Mouse (Mus musculus) limb, embryonic 15.5 days (tissue): ENCODE data around the gene Itgal. TPM values are rescaled to one million over a fixed set of nuclear protein-coding genes. Genes with fewer than 3 reads are reported as not detected.
"Not testable (repeated sequence)": the region's sequence is repeated elsewhere in the genome, so short reads cannot be mapped to it uniquely, and the experiment has no call there.

Source experiments
- ATAC-seq: fragments of 200-750 bp; cut with Nextera tagmentation; 2 replicates; pipeline ENCODE4 v1.8.0; 2017; ENCODE audit warnings: low read depth, moderate TSS enrichment; ENCODE audit not compliant: insufficient number of reproducible peaks, low FRiP score, low TSS enrichment
- H3K27ac ChIP-seq: fragments of 300-500 bp; sonication (generic); 2 replicates; pipeline ENCODE4 v1.5.1; 2015; ENCODE audit warnings: moderate library complexity, mild to moderate bottlenecking, inconsistent platforms
- H3K27me3 ChIP-seq: fragments of 300-500 bp; sonication (generic); 2 replicates; pipeline ENCODE4 v1.6.1; 2015; ENCODE audit warnings: inconsistent platforms
- H3K36me3 ChIP-seq: fragments of 300-500 bp; sonication (generic); 2 replicates; pipeline ENCODE4 v1.6.1; 2015; ENCODE audit warnings: inconsistent platforms
- H3K4me1 ChIP-seq: fragments of 300-500 bp; sonication (generic); 2 replicates; pipeline ENCODE4 v1.6.1; 2015; ENCODE audit warnings: inconsistent platforms
- H3K4me2 ChIP-seq: fragments of 300-500 bp; sonication (generic); 2 replicates; pipeline ENCODE4 v1.6.1; 2015; ENCODE audit warnings: mild to moderate bottlenecking, inconsistent platforms
- H3K4me3 ChIP-seq: fragments of 300-500 bp; sonication (generic); 2 replicates; pipeline ENCODE4 v1.5.1; 2015; ENCODE audit warnings: mild to moderate bottlenecking, inconsistent platforms
- H3K9ac ChIP-seq: fragments of 300-500 bp; sonication (generic); 2 replicates; pipeline ENCODE4 v1.6.1; 2015; ENCODE audit warnings: inconsistent platforms
- H3K9me3 ChIP-seq: fragments of 300-500 bp; sonication (generic); 2 replicates; pipeline ENCODE4 v1.6.1; 2016; ENCODE audit warnings: inconsistent platforms
- WGBS: fragments of 180-500 bp; shearing (Covaris S2); methylation state at CpG from one replicate; pipeline ENCODE4 v1.1.7; 2015; 5-methylcytosine and 5-hydroxymethylcytosine counted together
- polyA plus RNA-seq: library from polyadenylated mRNA; unstranded; fragments of >200 nt; fragmentation: Nextera tagmentation; extraction: Ambion mirVana; gene quantifications from 2 replicates; pipeline ENCODE4 v1.2.1, GENCODE M21; 2015

The Itgal gene
- polyA plus RNA-seq, 1 experiment from 2014 or later: 1.2 TPM

DNA sequence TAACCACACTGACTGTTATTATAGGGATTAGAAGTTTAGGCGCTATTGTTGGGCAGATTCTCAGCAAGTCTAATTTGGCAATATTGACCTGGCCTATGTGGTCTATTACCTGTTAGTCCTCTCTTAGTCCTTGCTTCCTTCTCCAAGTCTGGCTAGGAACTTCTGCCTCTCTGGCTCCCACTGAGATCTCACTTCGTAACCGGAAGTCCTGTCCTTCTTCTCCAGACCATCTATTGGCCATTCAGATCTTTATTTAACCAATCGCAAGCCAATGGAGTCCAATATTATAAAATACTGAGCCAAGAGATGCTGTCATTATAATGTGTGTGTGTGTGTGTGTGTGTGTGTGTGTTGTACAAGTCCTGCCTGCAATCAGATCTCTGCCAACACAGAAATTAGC lies 68.1 kb downstream of the Itgal start:
- Histone ChIP-seq H3K27me3 (peaks cover 30% of the 10 kb centered on the region; the same call in 1 of the 2 replicates), H3K36me3 (no peaks in the 10 kb centered on the region), H3K4me2 (peak overlapping the region; percentile 69), H3K9me3 (no peaks in the 10 kb centered on the region), H3K9ac (no peak overlapping the region), H3K27ac (no peak overlapping the region), H3K4me1 (peaks cover 7% of the 10 kb centered on the region), H3K4me3 (peak overlapping the region; percentile 35; the same call in 1 of the 2 replicates)
- WGBS: 57% methylated on average over 4 of the region's 4 CpGs
- no peak for ATAC-seq

DNA sequence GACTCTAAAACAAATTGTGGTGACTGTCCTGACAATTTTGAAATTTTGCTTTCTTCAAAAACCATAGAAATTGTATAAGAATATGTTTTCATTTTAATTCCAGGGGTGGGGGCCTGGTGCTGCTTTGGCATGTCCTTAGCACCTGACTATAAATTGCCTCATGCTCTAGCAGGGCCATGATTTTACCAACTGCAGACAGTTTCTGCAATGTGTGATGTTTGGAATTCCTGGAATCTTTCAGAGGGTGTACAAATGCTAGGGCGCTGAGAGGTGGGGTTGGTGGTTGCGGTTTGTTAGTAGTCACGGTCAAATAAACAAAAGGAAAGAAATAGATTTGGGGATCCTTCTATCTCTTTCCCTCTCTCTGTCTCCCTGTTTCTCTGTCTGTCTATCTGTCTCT lies 70.2 kb downstream of the Itgal start:
- Histone ChIP-seq H3K36me3 (no peaks in the 10 kb centered on the region), H3K9ac (no peak overlapping the region), H3K9me3 (no peaks in the 10 kb centered on the region), H3K4me2 (no peak overlapping the region), H3K27ac (no peak overlapping the region), H3K27me3 (peaks cover 17% of the 10 kb centered on the region; the same call in 1 of the 2 replicates), H3K4me3 (no peak overlapping the region), H3K4me1 (peaks cover 7% of the 10 kb centered on the region)
- 53% methylated on average over 3 of the region's 3 CpGs for WGBS
- no peak for ATAC-seq

DNA sequence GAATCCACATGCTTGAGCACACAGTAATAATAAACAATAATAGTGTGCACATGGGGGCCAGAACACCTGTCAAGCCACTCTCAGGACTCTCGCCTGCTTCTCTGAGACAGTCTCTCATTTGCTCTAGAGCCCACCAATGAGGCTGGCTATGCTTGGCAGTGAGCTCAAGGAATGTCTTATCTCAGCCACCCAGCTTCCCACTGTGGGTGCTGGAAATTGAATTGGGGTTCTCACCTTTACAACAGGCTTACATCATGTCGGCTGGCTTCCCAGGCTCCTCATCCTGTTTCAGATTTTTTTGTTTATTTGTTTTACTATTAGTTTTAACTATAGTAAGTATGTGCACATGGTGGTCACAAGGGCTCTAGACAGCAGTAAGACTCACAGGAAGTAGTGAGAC lies 75.2 kb downstream of the Itgal start:
- WGBS: 86% methylated on average over 2 of the region's 2 CpGs
- Histone ChIP-seq H3K36me3 (peaks cover 11% of the 10 kb centered on the region), H3K9ac (no peak overlapping the region), H3K9me3 (no peaks in the 10 kb centered on the region), H3K4me3 (no peak overlapping the region), H3K27me3 (no peaks in the 10 kb centered on the region), H3K4me1 (0 out of 2 replicates have a peak, but pooled peaks cover 2% of the 10 kb centered on the region), H3K4me2 (no peak overlapping the region), H3K27ac (no peak overlapping the region)
- no peak for ATAC-seq

DNA sequence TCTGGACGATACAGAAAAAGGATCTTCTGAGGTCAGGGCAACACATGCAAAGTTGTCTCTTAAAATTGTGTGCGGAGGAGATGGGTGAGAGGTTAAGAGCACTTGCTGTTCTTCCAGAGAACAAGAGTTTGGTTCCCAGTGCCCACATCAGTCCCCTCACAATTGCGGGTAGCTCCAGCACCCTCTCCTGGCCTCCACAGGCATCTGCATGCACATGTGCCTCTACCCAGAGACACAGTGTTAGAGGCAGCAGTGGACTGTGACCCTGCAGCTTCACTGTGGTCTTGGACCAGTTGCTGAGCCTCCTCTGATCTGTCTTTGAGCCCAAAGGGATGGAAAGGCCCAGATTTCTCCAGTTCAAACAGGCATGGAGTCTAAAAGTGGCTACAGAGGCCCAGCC lies 75.8 kb downstream of the Itgal start:
- 78% methylated on average over 3 of the region's 3 CpGs for WGBS
- H3K36me3 ChIP-seq: peaks cover 11% of the 10 kb centered on the region
- not testable (repeated sequence) for H3K27me3 ChIP-seq, H3K4me1 ChIP-seq, H3K9me3 ChIP-seq, H3K4me2 ChIP-seq, ATAC-seq, H3K9ac ChIP-seq, H3K4me3 ChIP-seq, H3K27ac ChIP-seq

DNA sequence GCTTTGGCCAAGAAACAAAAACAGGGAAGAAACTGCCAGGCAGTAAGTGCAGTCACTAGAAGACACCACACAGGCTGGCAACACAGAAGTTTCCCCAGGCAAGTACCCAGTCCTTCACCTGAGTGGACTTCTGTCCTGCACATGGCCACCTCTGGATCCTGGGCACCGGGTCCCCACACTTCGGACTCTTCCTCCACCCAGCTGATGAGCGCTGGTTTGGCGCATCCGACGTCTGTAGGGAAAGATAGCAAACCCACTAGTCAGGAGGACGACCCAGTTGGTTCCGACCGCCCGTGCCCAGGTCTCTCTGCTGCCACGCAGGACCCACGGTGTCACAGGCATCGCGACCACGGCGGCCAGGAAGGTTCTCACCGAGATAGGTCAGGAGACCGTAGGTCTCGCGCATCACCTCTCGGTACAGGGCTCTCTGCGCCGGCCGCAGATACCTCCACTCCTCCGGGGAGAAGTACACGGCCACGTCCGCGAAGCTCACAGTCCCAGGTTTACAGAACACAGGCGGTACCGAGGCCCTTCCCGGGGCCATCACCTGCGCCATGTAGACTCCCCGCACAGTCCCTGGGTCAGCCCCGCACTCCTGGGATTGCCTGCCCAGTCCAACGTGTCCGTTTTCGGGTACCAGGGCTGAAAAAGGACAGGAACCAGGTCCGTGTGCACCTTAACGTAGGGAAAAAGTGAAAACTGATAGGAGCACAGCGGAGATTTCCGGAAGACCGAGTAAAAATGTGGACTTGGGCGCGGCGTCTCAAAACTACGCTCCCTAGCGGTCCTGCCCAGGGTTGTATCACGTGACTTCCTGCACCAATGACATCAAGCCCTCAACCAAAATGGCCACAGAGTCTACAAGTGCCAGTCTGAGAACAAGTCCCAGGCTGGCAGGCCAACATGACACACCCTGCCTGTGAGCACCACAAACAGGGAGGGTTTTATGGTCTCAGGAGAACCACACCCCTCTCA lies 79.5 kb downstream of the Itgal start, which contains the start of gene Zfp747:
Zfp747 (minus strand) TSS at position 780 of the 975 bp plus-strand sequence.
- H3K27ac ChIP-seq: peak within 1 kb of the TSS; percentile 82

DNA sequence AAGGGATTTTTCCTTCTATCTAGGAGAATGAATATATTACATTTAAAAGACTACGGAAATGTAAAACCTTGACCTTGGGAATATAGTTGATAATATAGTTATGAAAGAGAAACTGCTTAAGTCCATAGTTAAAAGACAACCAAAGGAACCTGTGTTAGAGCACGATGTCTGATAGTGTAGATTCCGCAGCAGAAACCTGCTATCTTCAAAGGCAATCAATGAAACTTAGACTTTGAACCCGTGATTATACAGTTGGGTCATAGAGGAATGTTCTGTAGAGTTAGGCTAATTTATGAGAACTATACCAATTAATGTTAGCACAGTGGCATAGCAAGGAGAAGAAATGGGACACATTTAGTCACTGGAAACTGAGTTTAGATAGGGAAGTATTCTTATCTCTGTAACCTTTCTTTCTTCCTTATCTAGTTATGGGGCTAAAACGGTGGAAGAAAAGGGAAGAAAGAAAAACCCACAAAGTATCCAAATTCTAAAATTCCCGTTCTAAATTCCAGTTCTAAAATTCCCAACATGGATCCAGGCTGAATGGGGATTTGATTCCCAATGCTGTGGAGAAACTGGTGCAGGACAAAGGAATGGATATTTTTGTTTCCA lies 82.4 kb downstream of the Itgal start:
- H3K36me3 ChIP-seq: peaks cover 9% of the 10 kb centered on the region
- no peak for ATAC-seq
- WGBS: 71% methylated on average over 6 of the region's 6 CpGs

More for the DNA sequence above, 79.5 kb downstream of the Itgal start, which contains the start of gene Zfp747:
- H3K4me2 ChIP-seq: peak within 1 kb of the TSS; percentile 72
- peak within 1 kb of the TSS; percentile 72 for H3K9ac ChIP-seq
- 3% methylated on average over 48 of the region's 49 CpGs for whole genome bisulfite sequencing
- H3K36me3 ChIP-seq: peaks cover 11% of the 10 kb centered on the region
- not testable (repeated sequence) for H3K4me1 ChIP-seq, H3K9me3 ChIP-seq, H3K27me3 ChIP-seq
- H3K4me3 ChIP-seq: peak within 1 kb of the TSS; percentile 68
- peak; percentile 85 for ATAC-seq

More for the DNA sequence above, 82.4 kb downstream of the Itgal start:
- no peaks in the 10 kb centered on the region for H3K27me3 ChIP-seq
- no peak overlapping the region for H3K4me3 ChIP-seq
- H3K9ac ChIP-seq: no peak overlapping the region
- no peak overlapping the region for H3K4me2 ChIP-seq
- no peak overlapping the region for H3K27ac ChIP-seq
- no peaks in the 10 kb centered on the region for H3K9me3 ChIP-seq
- 0 out of 2 replicates have a peak, but pooled peaks cover 2% of the 10 kb centered on the region for H3K4me1 ChIP-seq

Other genes with a start within 250 kb of the Itgal start
- not detected in 2 replicates for gene Zg16, start 208.9 kb upstream of the Itgal start, polyA plus RNA-seq
- 5.3 and 6.1 TPM in 2 replicates for gene AI467606, start 204.9 kb upstream of the Itgal start, polyA plus RNA-seq
- gene Qprt, start 174.0 kb upstream of the Itgal start, polyA plus RNA-seq: 4.1 and 6.3 TPM in 2 replicates
- 0.81 and 0.84 TPM in 2 replicates for gene Spn, start 158.4 kb upstream of the Itgal start, polyA plus RNA-seq
- 53.6 and 55.1 TPM in 2 replicates for gene Cd2bp2, start 100.2 kb upstream of the Itgal start, polyA plus RNA-seq
- gene Tbc1d10b, start 87.8 kb upstream of the Itgal start, polyA plus RNA-seq: 24.6 and 25.5 TPM in 2 replicates
- gene Mylpf, start 87.4 kb upstream of the Itgal start, polyA plus RNA-seq: 422 and 1,232 TPM in 2 replicates
- 37.3 and 38.4 TPM in 2 replicates for gene Zfp553, start 63.2 kb upstream of the Itgal start, polyA plus RNA-seq
- gene Sept1, start 63.1 kb upstream of the Itgal start, polyA plus RNA-seq: 19.6 and 22.7 TPM in 2 replicates
- gene Zfp771, start 52.0 kb upstream of the Itgal start, polyA plus RNA-seq: 69.7 and 71.7 TPM in 2 replicates
- gene Dctpp1, start 35.6 kb upstream of the Itgal start, polyA plus RNA-seq: 127 and 138 TPM in 2 replicates
- 56.7 and 59.1 TPM in 2 replicates for gene Sephs2, start 22.2 kb upstream of the Itgal start, polyA plus RNA-seq
- 14.3 and 16.4 TPM in 2 replicates for gene Zfp768, start 49.3 kb downstream of the Itgal start, polyA plus RNA-seq
- 9.4 and 10.1 TPM in 2 replicates for gene Zfp747, start 79.8 kb downstream of the Itgal start, polyA plus RNA-seq
- gene 9130019O22Rik, start 90.9 kb downstream of the Itgal start, polyA plus RNA-seq: 5.6 and 6.5 TPM in 2 replicates
- 7.5 and 8.1 TPM in 2 replicates for gene E430018J23Rik, start 97.4 kb downstream of the Itgal start, polyA plus RNA-seq
- 9.7 and 9.8 TPM in 2 replicates for gene Zfp764, start 110.6 kb downstream of the Itgal start, polyA plus RNA-seq
- gene Zfp688, start 125.8 kb downstream of the Itgal start, polyA plus RNA-seq: 22.9 and 24.0 TPM in 2 replicates
- gene Zfp689, start 152.9 kb downstream of the Itgal start, polyA plus RNA-seq: 9.4 and 9.8 TPM in 2 replicates
- gene Prr14, start 163.4 kb downstream of the Itgal start, polyA plus RNA-seq: 37.4 and 45.2 TPM in 2 replicates
- 13.7 and 16.0 TPM in 2 replicates for gene Fbrs, start 182.9 kb downstream of the Itgal start, polyA plus RNA-seq
- 37.6 and 40.0 TPM in 2 replicates for gene Srcap, start 215.7 kb downstream of the Itgal start, polyA plus RNA-seq
- gene Gm42715, start 223.3 kb downstream of the Itgal start, polyA plus RNA-seq: 12.3 and 13.1 TPM in 2 replicates